Mouse (Mus musculus) WW6 (cell line): Measurements from ENCODE around the gene Apbb2.

Experiments used
- DNase-seq: peaks from one replicate; pipeline ENCODE4 v3.0.0-alpha.2; 2013; ENCODE audit warnings: low read depth, low spot score

Gene Apbb2

GRCm38 (mm10) chr5:66475824-66476223 lies 142.8 kb downstream of the Apbb2 start:
- no peak for DNase-seq

DNA sequence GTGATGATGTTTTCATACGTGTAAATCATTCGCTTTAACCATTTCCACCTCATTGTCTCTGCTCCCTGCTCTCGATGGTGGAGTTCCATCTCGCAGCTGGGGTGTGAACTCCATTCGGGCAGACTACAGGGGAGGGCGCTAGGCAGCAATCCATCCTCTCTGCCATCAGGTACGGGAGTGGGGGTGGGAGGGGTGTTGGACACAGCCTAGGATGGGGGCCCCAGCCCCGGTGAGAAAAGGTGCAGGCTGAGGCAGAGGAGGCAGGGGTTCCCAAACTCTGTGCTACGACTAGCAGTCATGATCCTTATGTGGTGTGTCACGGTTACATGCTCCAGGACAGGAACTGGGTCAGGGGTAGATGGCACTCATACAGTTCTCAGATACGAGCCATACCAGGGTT lies 144.4 kb downstream of the Apbb2 start:
- DNase-seq, result no peak

GRCm38 (mm10) chr5:66473599-66473998 lies 145.0 kb downstream of the Apbb2 start:
- DNase-seq, result no peak

DNA sequence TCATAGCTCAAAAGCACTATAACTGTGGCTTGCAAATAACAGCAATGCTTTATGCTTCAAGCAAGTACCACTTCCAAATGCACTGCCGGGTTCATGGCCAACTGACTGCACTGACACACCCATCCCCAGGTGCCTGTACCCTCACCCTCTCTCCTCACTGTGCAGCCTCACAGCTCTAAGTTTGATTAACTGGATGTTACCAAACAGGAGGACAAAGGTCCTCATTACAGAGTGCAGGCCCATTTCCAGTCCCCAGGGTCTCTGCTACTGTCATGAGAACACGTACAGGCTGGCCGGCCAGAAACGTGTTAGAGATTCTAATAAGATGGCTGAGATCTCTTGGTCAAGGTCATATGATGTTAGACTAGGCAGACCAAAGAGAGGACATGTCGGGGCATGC lies 147.7 kb downstream of the Apbb2 start:
- no peak for DNase-seq

GRCm38 (mm10) chr5:66469685-66470084 lies 148.9 kb downstream of the Apbb2 start:
- no peak for DNase-seq

GRCm38 (mm10) chr5:66468331-66469001 lies 150.1 kb downstream of the Apbb2 start:
- DNase-seq, result no peak

- DNase-seq, result no peak
Observed at GRCm38 (mm10) chr5:66462665-66463064, 155.9 kb downstream of the Apbb2 start.

GRCm38 (mm10) chr5:66458851-66459250 lies 159.7 kb downstream of the Apbb2 start:
- no peak for DNase-seq

GRCm38 (mm10) chr5:66455271-66455670 lies 163.3 kb downstream of the Apbb2 start:
- no peak for DNase-seq

DNA sequence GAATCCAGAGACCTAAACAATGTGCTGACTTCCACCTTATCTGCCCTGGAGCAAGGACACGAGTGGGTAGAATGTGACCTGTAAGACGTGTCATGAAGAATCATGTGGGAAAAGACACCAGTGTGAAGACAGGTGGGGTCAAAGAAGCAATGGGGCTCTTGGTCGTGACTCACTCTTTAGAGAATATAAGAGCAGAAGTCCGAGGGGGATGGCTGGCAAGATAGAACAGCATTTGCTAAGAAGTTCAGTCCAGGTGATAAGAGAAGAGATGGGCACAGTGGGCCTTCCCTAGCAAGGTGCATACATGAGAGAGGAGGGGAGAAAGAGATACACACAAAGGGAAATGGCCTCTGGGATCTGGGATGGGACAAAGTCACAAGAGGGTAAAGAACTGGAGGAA lies 163.8 kb downstream of the Apbb2 start:
- DNase-seq, result no peak

GRCm38 (mm10) chr5:66453106-66453505 lies 165.5 kb downstream of the Apbb2 start:
- no peak for DNase-seq

- no peak for DNase-seq
Observed at GRCm38 (mm10) chr5:66451561-66451960, 167.0 kb downstream of the Apbb2 start.

- no peak for DNase-seq
Observed at GRCm38 (mm10) chr5:66445497-66445896, 173.1 kb downstream of the Apbb2 start.

GRCm38 (mm10) chr5:66442260-66442659 lies 176.3 kb downstream of the Apbb2 start:
- DNase-seq, result no peak

DNA sequence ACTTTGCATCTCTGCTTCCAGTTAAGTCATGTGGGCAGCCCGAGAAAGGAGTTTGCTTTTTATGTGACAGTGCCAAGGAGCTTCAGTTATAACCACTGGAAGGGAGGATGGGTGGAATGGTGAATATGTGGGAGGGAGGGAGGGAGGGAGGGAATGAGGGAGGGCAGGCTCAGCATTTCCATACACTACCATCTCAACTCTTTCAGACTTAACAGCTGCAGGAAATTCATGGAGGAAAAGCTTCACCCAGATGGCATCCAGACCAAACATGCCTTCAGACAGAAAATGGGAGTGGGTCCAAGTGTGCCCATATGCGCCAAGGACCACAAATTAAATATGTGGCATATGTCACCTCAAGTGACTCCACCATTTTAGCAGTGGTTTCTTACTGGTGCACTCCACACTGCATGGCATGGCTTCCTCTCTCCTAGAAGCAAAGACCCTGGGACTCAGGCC lies 181.8 kb downstream of the Apbb2 start:
- DNase-seq, result no peak

- no peak for DNase-seq
Observed at GRCm38 (mm10) chr5:66435158-66435557, 183.4 kb downstream of the Apbb2 start.

GRCm38 (mm10) chr5:66429076-66429475 lies 189.5 kb downstream of the Apbb2 start:
- no peak for DNase-seq

DNA sequence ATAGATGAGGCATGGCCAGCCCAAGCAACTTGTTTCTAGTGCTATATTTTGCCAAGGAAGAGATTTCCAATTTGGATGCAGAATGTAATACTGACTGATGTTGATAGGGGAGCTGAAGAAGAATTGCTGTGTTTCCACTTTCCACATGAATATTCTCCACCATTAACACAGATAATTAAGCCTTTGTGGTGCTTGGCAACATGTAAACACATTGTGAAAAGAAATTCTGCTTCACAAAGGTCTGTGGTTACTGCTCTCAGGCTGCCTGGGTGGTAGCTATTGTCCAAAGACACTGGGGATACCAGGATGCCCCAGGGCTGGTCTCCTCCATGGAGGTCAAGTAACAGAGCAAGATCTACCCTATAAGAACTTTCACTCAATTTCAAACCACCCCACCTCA lies 190.5 kb downstream of the Apbb2 start:
- no peak for DNase-seq

DNA sequence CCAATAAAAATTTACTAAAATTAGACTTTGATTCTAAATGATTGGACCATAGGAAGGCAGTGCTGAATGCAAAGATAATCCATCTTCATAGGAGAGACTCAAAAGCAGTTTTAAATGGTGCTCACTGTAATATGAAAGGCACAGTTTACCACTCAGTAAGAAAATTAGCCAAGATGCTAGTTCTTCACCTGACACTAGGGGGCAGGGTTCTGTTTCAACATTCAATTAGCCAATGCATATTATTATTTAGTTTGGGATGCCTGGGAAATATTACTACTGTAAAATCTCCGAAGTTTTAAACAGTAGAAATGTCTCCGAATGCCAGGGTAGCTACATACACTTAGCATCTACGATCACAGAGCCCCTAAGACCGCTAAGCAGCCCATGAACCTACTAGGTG lies 194.7 kb downstream of the Apbb2 start:
- no peak for DNase-seq

GRCm38 (mm10) chr5:66423466-66423865 lies 195.1 kb downstream of the Apbb2 start:
- no peak for DNase-seq

- no peak for DNase-seq
Observed at GRCm38 (mm10) chr5:66421954-66422353, 196.6 kb downstream of the Apbb2 start.

- no peak for DNase-seq
Observed at GRCm38 (mm10) chr5:66421230-66421629, 197.4 kb downstream of the Apbb2 start.

- no peak for DNase-seq
Observed at GRCm38 (mm10) chr5:66420011-66420410, 198.6 kb downstream of the Apbb2 start.

GRCm38 (mm10) chr5:66417289-66417688 lies 201.3 kb downstream of the Apbb2 start:
- DNase-seq, result no peak
